Mouse (Mus musculus) forelimb bud, embryonic 11.5 days (tissue): ENCODE measurements around the gene Acvr1b.

Experiments
- DNase-seq: peaks from one replicate; pipeline ENCODE4 v3.0.0-alpha.2; 2012; ENCODE audit warnings: low read depth, low spot score

The Acvr1b gene

GRCm38 (mm10) chr15:101248029-101248710 is 74.3 kb downstream of the Acvr1b start:
- DNase-seq: no peak

DNA sequence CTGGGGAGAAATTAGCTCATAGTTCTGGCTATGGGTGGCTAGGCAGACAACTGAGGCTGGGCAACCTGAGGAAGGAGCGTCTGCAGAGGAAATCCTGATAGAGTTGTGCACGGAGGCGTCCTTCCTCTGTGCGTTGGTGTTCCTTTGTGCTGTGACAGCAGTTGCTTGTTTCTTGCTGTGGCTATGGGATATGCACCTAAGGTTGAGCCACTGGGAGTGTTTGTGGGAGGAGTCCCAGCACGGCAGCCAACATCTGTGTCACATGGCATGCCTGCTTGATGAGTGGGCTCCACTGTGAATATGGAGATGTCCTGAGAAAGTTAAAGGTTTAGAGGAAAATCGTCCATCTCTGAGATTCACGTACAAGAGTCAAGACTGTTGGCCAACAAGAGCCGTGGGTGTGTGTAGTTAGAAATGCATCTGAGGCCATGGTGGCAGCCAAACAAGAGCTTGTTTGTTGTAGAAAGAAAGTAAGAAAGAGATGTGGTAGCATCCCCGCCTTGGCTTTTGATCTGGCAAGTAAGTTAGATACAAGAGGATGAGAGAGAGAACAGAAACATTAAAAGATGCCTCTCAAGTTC is 76.4 kb downstream of the Acvr1b start:
- DNase-seq: no peak

GRCm38 (mm10) chr15:101251930-101252329 is 78.1 kb downstream of the Acvr1b start:
- no peak for DNase-seq

GRCm38 (mm10) chr15:101252614-101253013 is 78.7 kb downstream of the Acvr1b start:
- DNase-seq: no peak

GRCm38 (mm10) chr15:101253563-101253885 is 79.7 kb downstream of the Acvr1b start:
- DNase-seq: no peak

GRCm38 (mm10) chr15:101253886-101254795 is 80.3 kb downstream of the Acvr1b start, which contains the start of gene Nr4a1:
Nr4a1 (plus strand) TSS chr15:101254269.
- DNase-seq: no peak

- DNase-seq: no peak
These were observed 82.1 kb downstream of the Acvr1b start for GRCm38 (mm10) chr15:101255842-101256462.

DNA sequence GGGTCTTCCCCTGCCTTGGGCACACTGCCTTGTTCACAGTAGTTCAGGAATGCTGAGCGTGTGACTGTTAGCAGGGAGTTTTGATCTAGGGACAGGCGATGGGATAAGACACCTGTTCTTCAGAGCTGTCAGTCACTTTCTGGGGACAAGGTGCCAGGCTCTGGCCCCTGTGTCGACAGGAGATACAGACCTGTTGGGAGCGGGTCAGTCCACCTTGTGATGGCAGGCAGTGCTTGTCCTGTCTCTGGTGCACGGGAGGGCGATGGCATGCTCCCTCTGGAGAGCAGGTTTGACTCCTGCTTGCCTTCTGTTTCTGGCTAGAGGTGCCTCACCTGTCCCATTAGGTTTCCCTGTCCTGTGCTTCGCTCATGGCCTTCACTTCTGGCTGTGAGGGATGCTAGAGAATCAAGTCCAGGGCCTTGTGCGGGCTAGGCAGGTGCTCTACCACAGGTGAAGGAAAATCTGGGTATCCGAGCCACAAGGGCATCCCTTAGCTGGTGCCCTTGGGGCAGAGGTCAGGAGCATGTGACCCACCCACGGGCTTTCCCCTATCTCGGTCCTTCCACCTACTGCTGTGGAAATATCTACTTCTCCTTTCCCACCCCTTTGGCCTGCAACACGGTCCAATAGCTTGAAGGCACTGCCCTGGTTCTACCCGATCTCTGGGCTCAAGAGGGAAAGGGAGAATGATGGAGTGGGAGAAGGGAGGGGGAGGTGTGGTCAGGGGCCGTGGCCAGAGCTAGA is 82.8 kb downstream of the Acvr1b start:
- DNase-seq: no peak

- no peak for DNase-seq
These were observed 84.6 kb downstream of the Acvr1b start for GRCm38 (mm10) chr15:101258420-101258819.

GRCm38 (mm10) chr15:101259922-101260321 is 86.1 kb downstream of the Acvr1b start:
- DNase-seq: no peak

GRCm38 (mm10) chr15:101260387-101260786 is 86.5 kb downstream of the Acvr1b start:
- DNase-seq: no peak

DNA sequence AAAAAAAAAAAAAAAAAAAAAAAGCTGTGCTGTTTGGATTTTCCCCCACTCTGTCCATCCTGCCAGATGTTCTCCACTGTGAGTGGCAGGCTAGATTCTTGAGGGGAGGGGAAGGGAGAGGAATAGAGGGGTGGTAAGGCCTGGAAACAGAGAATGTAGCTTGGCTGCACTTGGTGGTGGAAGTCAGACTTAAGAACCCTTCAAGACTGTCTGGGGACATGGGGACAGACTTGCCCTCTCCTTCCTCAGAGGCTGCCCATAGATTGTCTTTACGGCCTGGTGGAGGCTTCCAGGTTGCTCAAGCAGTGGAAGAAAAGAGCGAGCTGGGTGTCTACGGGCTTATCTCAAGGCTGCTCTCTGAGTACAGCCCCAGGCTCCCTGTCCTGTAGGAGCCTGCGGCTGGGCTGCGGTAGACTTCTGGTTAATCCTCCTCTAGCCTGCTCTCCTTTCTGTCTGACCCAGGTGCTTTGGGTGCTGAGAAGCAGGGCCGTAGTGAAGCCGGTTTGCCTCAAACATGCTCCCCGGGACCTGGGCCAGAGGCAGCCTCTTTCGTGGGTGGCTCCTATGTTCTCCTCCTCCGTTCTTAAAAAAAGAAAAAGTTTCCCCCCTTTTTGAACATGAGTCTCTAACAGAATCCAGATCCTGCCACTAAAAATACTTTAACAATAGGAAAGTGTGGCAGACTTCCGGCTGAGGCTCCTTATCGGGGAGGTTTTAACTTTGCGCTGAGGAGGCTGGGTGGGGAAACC is 87.2 kb downstream of the Acvr1b start:
- DNase-seq: no peak

DNA sequence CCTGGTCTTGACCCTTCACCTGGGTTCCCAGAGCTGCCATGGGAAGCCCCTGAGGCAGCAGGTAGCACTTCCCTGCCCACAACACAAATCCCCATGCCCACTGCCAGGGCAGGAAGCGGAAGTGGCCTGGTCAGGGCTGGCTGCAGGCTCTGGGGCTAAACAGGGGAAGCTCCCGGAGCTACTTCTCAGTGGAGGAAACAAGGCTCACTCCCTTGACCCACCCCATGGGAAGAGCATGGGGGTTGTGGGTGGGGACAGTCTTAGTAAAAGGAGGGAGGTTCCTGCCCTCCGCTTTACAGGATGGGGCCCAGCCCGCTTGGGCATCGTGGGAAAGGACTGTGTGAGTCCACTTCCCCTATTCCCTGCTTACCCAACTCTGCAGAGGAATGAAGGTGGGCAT is 88.6 kb downstream of the Acvr1b start:
- DNase-seq: no peak
